In genomic region chr14:19584804-19585667, GRCm38 (mm10) we compare ENCODE assay signal across 7 mouse cellular contexts. TPM values are rescaled to one million over a fixed set of nuclear protein-coding genes. Genes with fewer than 3 reads are reported as not detected.
DNase-seq lines count a peak whose midpoint lies in the region; ATAC-seq and TF ChIP-seq lines count a peak whose summit lies in the region.
"Not testable (repeated sequence)": the region's sequence is repeated elsewhere in the genome, so short reads cannot be mapped to it uniquely, and the experiment has no call there.

Gene Gm2237, minus strand, starts transcription at chr14:19585135.

- H3K27ac ChIP-seq in forebrain, embryonic 11.5 days (ENCODE audit: low read depth, low read length); kidney, adult 2 months (ENCODE audit: insufficient read depth, low read depth, low read length); limb, embryonic 13.5 days; midbrain, embryonic 11.5 days (ENCODE audit: low read depth, low read length): not testable (repeated sequence)
- H3K27ac ChIP-seq in heart, embryonic 14.5 days (replicated peaks in 1 of 2; ENCODE audit: control insufficient read depth in 1 of 2, insufficient read depth in 1 of 2, low read depth in 2 of 2, low read length in 2 of 2) = peak within 1 kb of the TSS in 1 of 2 experiments; percentile 57; a peak in 2 of 4 replicates

- H3K4me2 ChIP-seq in forebrain, embryonic 11.5 days (ENCODE audit: low read depth, low read length, severe bottlenecking) = peak within 1 kb of the TSS; percentile 36; the same call in 1 of the 2 replicates
- peak within 1 kb of the TSS; percentile 41 for H3K4me2 ChIP-seq in heart, embryonic 14.5 days (ENCODE audit: low read length)
- peak within 1 kb of the TSS; percentile 63 for H3K4me2 ChIP-seq in limb, embryonic 13.5 days (replicated peaks)
- peak within 1 kb of the TSS; percentile 33; the same call in 1 of the 2 replicates for H3K4me2 ChIP-seq in midbrain, embryonic 11.5 days

- not testable (repeated sequence) for H3K27me3 ChIP-seq in forebrain, embryonic 11.5 days (ENCODE audit: control insufficient read depth, insufficient read depth, low read length); heart, embryonic 14.5 days (ENCODE audit: control insufficient read depth, insufficient read depth, low read length); kidney, adult 2 months (replicated peaks; ENCODE audit: control insufficient read depth, insufficient read depth, low read length); limb, embryonic 13.5 days; midbrain, embryonic 11.5 days (ENCODE audit: control insufficient read depth, insufficient read depth, low read length)

- peak; percentile 20 for DNase-seq in adrenal gland, postnatal 25 days
- DNase-seq in forebrain, embryonic 11.5 days (ENCODE audit: low spot score) = peak; percentile 70
- peak; percentile 53 for DNase-seq in kidney, adult 2 months
- DNase-seq in midbrain, embryonic 11.5 days (ENCODE audit: low spot score, missing footprints) = peak; percentile 85
- peak; percentile 8 to 13 for DNase-seq in spleen, adult 18-20 months

- not testable (repeated sequence) for H3K4me1 ChIP-seq in forebrain, embryonic 11.5 days (replicated peaks; ENCODE audit: control insufficient read depth, insufficient read depth, low read length); heart, embryonic 14.5 days (ENCODE audit: control insufficient read depth in 2 of 2, insufficient read depth in 2 of 2, low read length in 2 of 2); kidney, adult 2 months (ENCODE audit: control insufficient read depth, insufficient read depth, low read length); limb, embryonic 13.5 days; midbrain, embryonic 11.5 days (ENCODE audit: control insufficient read depth, insufficient read depth, low read length)

- not testable (repeated sequence) for H3K36me3 ChIP-seq in forebrain, embryonic 11.5 days (ENCODE audit: control insufficient read depth, insufficient read depth, low read length); heart, embryonic 14.5 days (ENCODE audit: control insufficient read depth, insufficient read depth, low read length); kidney, adult 2 months (ENCODE audit: control insufficient read depth, insufficient read depth, low read length); limb, embryonic 13.5 days; midbrain, embryonic 11.5 days (ENCODE audit: control insufficient read depth, insufficient read depth, low read length)

- not testable (repeated sequence) for H3K9me3 ChIP-seq in forebrain, embryonic 11.5 days (ENCODE audit: control insufficient read depth, low read length); heart, embryonic 14.5 days (ENCODE audit: control insufficient read depth, low read length); limb, embryonic 13.5 days; midbrain, embryonic 11.5 days (ENCODE audit: control insufficient read depth, low read length)

- peak within 1 kb of the TSS; percentile 52 for H3K9ac ChIP-seq in forebrain, embryonic 11.5 days (ENCODE audit: low read length)
- H3K9ac ChIP-seq in heart, embryonic 14.5 days (ENCODE audit: low read length) = peak within 1 kb of the TSS; percentile 66; the same call in 1 of the 2 replicates
- H3K9ac ChIP-seq in limb, embryonic 13.5 days = peak within 1 kb of the TSS; percentile 63
- H3K9ac ChIP-seq in midbrain, embryonic 11.5 days (ENCODE audit: low read length) = peak within 1 kb of the TSS; percentile 56

- H3K4me3 ChIP-seq in forebrain, embryonic 11.5 days (ENCODE audit: low read depth, low read length) = peak within 1 kb of the TSS; percentile 39
- peak within 1 kb of the TSS; percentile 47 to 52 for H3K4me3 ChIP-seq in heart, embryonic 14.5 days (ENCODE audit: control insufficient read depth in 1 of 2, insufficient read depth in 1 of 2, low read depth in 1 of 2, low read length in 2 of 2)
- peak within 1 kb of the TSS; percentile 37; the same call in 1 of the 2 replicates for H3K4me3 ChIP-seq in kidney, adult 2 months (ENCODE audit: insufficient read depth, low read depth, low read length)
- H3K4me3 ChIP-seq in limb, embryonic 13.5 days = peak within 1 kb of the TSS; percentile 49
- peak within 1 kb of the TSS; percentile 39 for H3K4me3 ChIP-seq in midbrain, embryonic 11.5 days (ENCODE audit: low read depth, low read length)

- TF ChIP-seq POLR2A in kidney, adult 2 months (IDR thresholded peaks at IDR 0.05; ENCODE audit: low read depth, low read length) = not testable (repeated sequence)

- ATAC-seq in forebrain, embryonic 11.5 days (replicated peaks; ENCODE audit: low FRiP score); heart, embryonic 14.5 days (ENCODE audit: insufficient number of reproducible peaks, insufficient read depth, low FRiP score, low read depth); limb, embryonic 13.5 days (ENCODE audit: low FRiP score, low read depth); midbrain, embryonic 11.5 days (ENCODE audit: low FRiP score): not testable (repeated sequence)

- 0% methylated on average over 17 of the region's 62 CpGs for WGBS in forebrain, embryonic 11.5 days
- under 1% methylated on average over 15 of the region's 62 CpGs for WGBS in heart, embryonic 14.5 days
- WGBS in kidney, adult 2 months = under 1% methylated on average over 29 of the region's 62 CpGs
- WGBS in limb, embryonic 13.5 days = 0% methylated on average over 15 of the region's 62 CpGs
- WGBS in midbrain, embryonic 11.5 days = 2% methylated on average over 8 of the region's 62 CpGs

- not testable (repeated sequence) for TF ChIP-seq CTCF in kidney, adult 2 months (conservative IDR thresholded peaks at IDR 0.05; ENCODE audit: insufficient read depth, insufficient read length, low read depth, low read length)

RNA-seq across cellular contexts. Expression of gene Gm2237, which starts in this region (rescaled TPM):
- total RNA-seq in adrenal gland, postnatal 25 days (2021) = 1.2 and 4.3 TPM in 2 replicates
- 4.0 and 4.1 TPM in 2 replicates for polyA plus RNA-seq in forebrain, embryonic 11.5 days (2014; fragmentation: Nextera tagmentation; extraction: Ambion mirVana)
- polyA plus RNA-seq in heart, embryonic 14.5 days (2014; fragmentation: Nextera tagmentation; extraction: Ambion mirVana) = 3.7 and 4.9 TPM in 2 replicates
- polyA plus RNA-seq in kidney, adult 2 months (2012; rRNA removed) = 0.05 and 0.14 TPM in 2 replicates
- polyA plus RNA-seq in limb, embryonic 13.5 days (2015; fragmentation: Nextera tagmentation; extraction: Ambion mirVana) = 2.4 and 3.5 TPM in 2 replicates
- polyA plus RNA-seq in midbrain, embryonic 11.5 days (2014; fragmentation: Nextera tagmentation; extraction: Ambion mirVana) = 3.4 and 4.5 TPM in 2 replicates

Comparison
In these comparisons a context has a peak if more than half of its experiments do, and no peak if none do; other contexts are left out.
1. Peak in DNase-seq and H3K4me3 ChIP-seq in kidney, adult 2 months; RNA of the gene not detected or under 1 TPM.
2. DNase-seq: peak in every context shown above with its lines; median percentile 85 in midbrain, embryonic 11.5 days; 70 in forebrain, embryonic 11.5 days; 53 in kidney, adult 2 months; 20 in adrenal gland, postnatal 25 days; 10 in spleen, adult 18-20 months.